Mouse (Mus musculus) heart, postnatal 10 days (tissue): ENCODE data around the gene Chst11. TPM values are rescaled to one million over a fixed set of nuclear protein-coding genes. Genes with fewer than 3 reads are reported as not detected.

Experiments used
- DNase-seq, 2 experiments: peaks; one replicate each; pipeline ENCODE4 v3.0.0; 2021
- intact Hi-C: fragments of 180-260 bp; cut with DNase I; formaldehyde crosslinking; loops from one replicate; pipeline ENCODE4 v1.15.1; 2025
- total RNA-seq, 2 experiments: library from RNA; stranded (reverse); gene quantifications; 2 replicates each; pipeline ENCODE4 v1.2.3; 2021

The Chst11 gene
- total RNA-seq, 2 experiments from 2014 or later = 3.7 to 5.8 TPM

- intact Hi-C loops = no loop called here
- no peak for DNase-seq
Measured at GRCm38 (mm10) chr10:83159229-83159628, 173.9 kb downstream of the Chst11 start.

GRCm38 (mm10) chr10:83161656-83162365 is 176.5 kb downstream of the Chst11 start:
- intact Hi-C loops = no loop called here
- peak; percentile 72 to 79 for DNase-seq

- intact Hi-C loops = no loop called here
- peak; percentile 47 to 53 for DNase-seq
Measured at GRCm38 (mm10) chr10:83163946-83164345, 178.6 kb downstream of the Chst11 start.

- no peak for DNase-seq
- intact Hi-C loops = no loop called here
Measured at GRCm38 (mm10) chr10:83164901-83165435, 179.7 kb downstream of the Chst11 start.

GRCm38 (mm10) chr10:83165521-83166243 is 180.4 kb downstream of the Chst11 start:
- intact Hi-C loops = no loop called here
- DNase-seq = no peak

- DNase-seq = no peak
- intact Hi-C loops = no loop called here
Measured at GRCm38 (mm10) chr10:83166272-83166671, 181.0 kb downstream of the Chst11 start.

GRCm38 (mm10) chr10:83167492-83167891 is 182.2 kb downstream of the Chst11 start:
- intact Hi-C loops = no loop called here
- no peak for DNase-seq

- DNase-seq = peak; percentile 45 to 49
- intact Hi-C loops = no loop called here
Measured at GRCm38 (mm10) chr10:83168303-83169056, 183.2 kb downstream of the Chst11 start.

- intact Hi-C loops = no loop called here
- DNase-seq = no peak
Measured at GRCm38 (mm10) chr10:83169554-83169953, 184.3 kb downstream of the Chst11 start.

GRCm38 (mm10) chr10:83178151-83178550 is 192.9 kb downstream of the Chst11 start:
- intact Hi-C loops = no loop called here
- DNase-seq = no peak

GRCm38 (mm10) chr10:83178661-83179060 is 193.4 kb downstream of the Chst11 start:
- no peak for DNase-seq
- intact Hi-C loops = no loop called here

GRCm38 (mm10) chr10:83181831-83182572 is 196.7 kb downstream of the Chst11 start:
- intact Hi-C loops = loop anchor here (5.0 kb wide), 2 partner anchors 195 to 270 kb away; partner anchors contain the start of gene Chst11

GRCm38 (mm10) chr10:83182573-83182960 is 197.3 kb downstream of the Chst11 start:
- intact Hi-C loops = loop anchor here (5.0 kb wide), 2 partner anchors 195 to 270 kb away; partner anchors contain the start of gene Chst11
- DNase-seq = peak; percentile 50 to 84

More at GRCm38 (mm10) chr10:83181831-83182572, 196.7 kb downstream of the Chst11 start:
- DNase-seq = no peak

GRCm38 (mm10) chr10:83183634-83184479 is 198.6 kb downstream of the Chst11 start:
- intact Hi-C loops = loop anchor here (5.0 kb wide), 2 partner anchors 197 to 272 kb away; partner anchors contain the start of gene Chst11

GRCm38 (mm10) chr10:83184480-83185069 is 199.3 kb downstream of the Chst11 start:
- intact Hi-C loops = loop anchor here (5.0 kb wide), 3 partner anchors 82 to 272 kb away; partner anchors contain the start of gene Chst11
- DNase-seq = peak in 1 of 2 experiments; percentile 51

More at GRCm38 (mm10) chr10:83183634-83184479, 198.6 kb downstream of the Chst11 start:
- DNase-seq = no peak

- intact Hi-C loops = loop anchor here (5.0 kb wide), 1 partner anchor 83 kb away; no protein-coding TSS in a partner anchor
Measured at GRCm38 (mm10) chr10:83185121-83185520, 199.8 kb downstream of the Chst11 start.

GRCm38 (mm10) chr10:83186167-83186566 is 200.9 kb downstream of the Chst11 start:
- intact Hi-C loops = loop anchor here (5.0 kb wide), 1 partner anchor 84 kb away; no protein-coding TSS in a partner anchor
- no peak for DNase-seq

More at GRCm38 (mm10) chr10:83185121-83185520, 199.8 kb downstream of the Chst11 start:
- DNase-seq = no peak

- no peak for DNase-seq
- intact Hi-C loops = loop anchor here (5.0 kb wide), 1 partner anchor 85 kb away; no protein-coding TSS in a partner anchor
Measured at GRCm38 (mm10) chr10:83186984-83187383, 201.7 kb downstream of the Chst11 start.
